Mouse (Mus musculus) frontal cortex, postnatal 14 days (tissue): ENCODE measurements around the gene Ap1s2.

ENCODE experiments used
- DNase-seq, 2 experiments: peaks; one replicate each; pipeline ENCODE4 v3.0.0; 2022; ENCODE audit warnings: low spot score in 2 of 2

Gene Ap1s2

GRCm38 (mm10) chrX:163981092-163981491, 72.3 kb downstream of the Ap1s2 start:
- DNase-seq: no peak

GRCm38 (mm10) chrX:163981500-163981899, 72.7 kb downstream of the Ap1s2 start:
- no peak for DNase-seq

- DNase-seq: no peak
Measured at GRCm38 (mm10) chrX:163982129-163982528, 73.3 kb downstream of the Ap1s2 start.
